Mouse (Mus musculus) adrenal gland, adult 2 months (tissue): ENCODE measurements around the gene Arap1. TPM values are rescaled to one million over a fixed set of nuclear protein-coding genes. Genes with fewer than 3 reads are reported as not detected.
A peak's percentile ranks its signal among the peaks of the same experiment; 100 is the strongest.

ENCODE experiments used
- DNase-seq: peaks from one replicate; pipeline ENCODE4 v3.0.0; 2021
- polyA plus RNA-seq: library from polyadenylated mRNA; depleted of rRNA; stranded (reverse); fragments of >200 nt; gene quantifications from 2 replicates; pipeline ENCODE4 v1.2.3, GENCODE M21; 2012
- total RNA-seq, 2 experiments: library from RNA; stranded (reverse); gene quantifications; 2 replicates each; pipeline ENCODE4 v1.2.3; 2021

Gene Arap1
- total and polyA plus RNA-seq, 3 experiments, result 31.2 to 58.4 (median 49.8) TPM

GRCm38 (mm10) chr7:101362791-101363191 is 14.9 kb downstream of the Arap1 start:
- DNase-seq, result no peak

GRCm38 (mm10) chr7:101363914-101364313 is 16.0 kb downstream of the Arap1 start:
- DNase-seq, result no peak

GRCm38 (mm10) chr7:101367901-101368852 is 20.3 kb downstream of the Arap1 start:
- no peak for DNase-seq

GRCm38 (mm10) chr7:101369666-101370065 is 21.8 kb downstream of the Arap1 start:
- no peak for DNase-seq

- no peak for DNase-seq
Observed at GRCm38 (mm10) chr7:101373082-101373481, 25.2 kb downstream of the Arap1 start.

GRCm38 (mm10) chr7:101374155-101374554 is 26.3 kb downstream of the Arap1 start:
- DNase-seq, result no peak

GRCm38 (mm10) chr7:101376701-101377340 is 29.0 kb downstream of the Arap1 start:
- DNase-seq, result no peak

- peak; percentile 77 for DNase-seq
Observed at GRCm38 (mm10) chr7:101377741-101378262, 29.9 kb downstream of the Arap1 start.

GRCm38 (mm10) chr7:101378285-101378684 is 30.4 kb downstream of the Arap1 start:
- DNase-seq, result no peak

GRCm38 (mm10) chr7:101378796-101379465 is 31.1 kb downstream of the Arap1 start:
- no peak for DNase-seq

- no peak for DNase-seq
Observed at GRCm38 (mm10) chr7:101379732-101380131, 31.9 kb downstream of the Arap1 start.

- DNase-seq, result no peak
Observed at GRCm38 (mm10) chr7:101381512-101381911, 33.6 kb downstream of the Arap1 start.

GRCm38 (mm10) chr7:101382378-101382777 is 34.5 kb downstream of the Arap1 start:
- peak; percentile 59 for DNase-seq

GRCm38 (mm10) chr7:101383756-101384155 is 35.9 kb downstream of the Arap1 start:
- DNase-seq, result peak; percentile 31

GRCm38 (mm10) chr7:101384931-101385330 is 37.1 kb downstream of the Arap1 start:
- DNase-seq, result no peak

GRCm38 (mm10) chr7:101385331-101385733 is 37.5 kb downstream of the Arap1 start:
- DNase-seq, result no peak

- no peak for DNase-seq
Observed at GRCm38 (mm10) chr7:101385866-101386452, 38.1 kb downstream of the Arap1 start.

GRCm38 (mm10) chr7:101389256-101389655 is 41.4 kb downstream of the Arap1 start:
- DNase-seq, result no peak

GRCm38 (mm10) chr7:101391909-101392479 is 44.1 kb downstream of the Arap1 start:
- no peak for DNase-seq

GRCm38 (mm10) chr7:101393015-101393414 is 45.1 kb downstream of the Arap1 start:
- no peak for DNase-seq

- peak; percentile 52 for DNase-seq
Observed at GRCm38 (mm10) chr7:101393694-101394504, 46.0 kb downstream of the Arap1 start.
